Mouse (Mus musculus) ES-Bruce4 (cell line): Measurements from ENCODE around the gene Zswim3. TPM values are rescaled to one million over a fixed set of nuclear protein-coding genes. Genes with fewer than 3 reads are reported as not detected.
A peak's percentile ranks its signal among the peaks of the same experiment; 100 is the strongest.

Source experiments
- H3K27ac ChIP-seq: 2 replicates; pipeline ENCODE4 v1.5.1; 2012; ENCODE audit warnings: low read length, inconsistent platforms; ENCODE audit not compliant: insufficient read depth
- H3K27me3 ChIP-seq: 2 replicates; pipeline ENCODE4 v1.6.1; 2012; ENCODE audit warnings: mild to moderate bottlenecking, low read length, inconsistent platforms; ENCODE audit not compliant: control insufficient read depth, poor library complexity, insufficient read depth, severe bottlenecking
- H3K36me3 ChIP-seq: 2 replicates; pipeline ENCODE4 v1.6.1; 2012; ENCODE audit warnings: inconsistent platforms, mild to moderate bottlenecking, low read length, moderate library complexity; ENCODE audit not compliant: control insufficient read depth, poor library complexity, insufficient read depth, severe bottlenecking
- H3K4me1 ChIP-seq: one replicate; pipeline ENCODE4 v1.8.1; 2011; ENCODE audit warnings: low read length; ENCODE audit not compliant: control insufficient read depth, insufficient read depth
- H3K4me3 ChIP-seq: 2 replicates; pipeline ENCODE4 v1.5.1; 2011; ENCODE audit warnings: low read depth, mild to moderate bottlenecking, low read length
- H3K9ac ChIP-seq: 2 replicates; pipeline ENCODE4 v1.6.1; 2012; ENCODE audit warnings: low read depth, mild to moderate bottlenecking, inconsistent platforms; ENCODE audit not compliant: poor library complexity, severe bottlenecking
- H3K9me3 ChIP-seq: replicated peaks from 2 replicates; pipeline ENCODE4 v1.6.1; 2012; ENCODE audit warnings: mild to moderate bottlenecking, low read length, inconsistent platforms; ENCODE audit not compliant: control insufficient read depth, poor library complexity, insufficient read depth, severe bottlenecking
- CTCF ChIP-seq: IDR thresholded peaks from one replicate; pipeline ENCODE4 v1.8.1; 2011; ENCODE audit warnings: low read depth, low read length
- EP300 ChIP-seq: IDR thresholded peaks from 2 replicates; pipeline ENCODE4 v1.6.1; 2011; ENCODE audit warnings: low read depth, low read length; ENCODE audit not compliant: insufficient read depth
- POLR2A ChIP-seq: IDR thresholded peaks from one replicate; pipeline ENCODE4 v1.8.1; 2011; ENCODE audit warnings: low read length; ENCODE audit not compliant: insufficient read depth
- polyA plus RNA-seq: library from polyadenylated mRNA; stranded (reverse); fragments of >200 nt; gene quantifications from 2 replicates; pipeline ENCODE4 v1.2.4, GENCODE M21; 2011; ENCODE audit warnings: low read depth; ENCODE audit not compliant: missing spikeins, insufficient read depth, insufficient read length

Gene Zswim3
- polyA plus RNA-seq, 1 experiment = 10.7 TPM

- Histone ChIP-seq H3K4me3 (no peak overlapping the region; the same call in 1 of the 2 replicates), H3K9me3 (no peaks in the 10 kb centered on the region), H3K4me1 (no peaks in the 10 kb centered on the region), H3K27ac (peak overlapping the region; percentile 78), H3K9ac (no peak overlapping the region), H3K27me3 (no peaks in the 10 kb centered on the region), H3K36me3 (no peaks in the 10 kb centered on the region)
- TF ChIP-seq CTCF (no peak), EP300 (peak; percentile 90), POLR2A (no peak)
These were observed 62.0 kb downstream of the Zswim3 start for GRCm38 (mm10) chr2:164866741-164867551.

- no peak overlapping the region for H3K9ac ChIP-seq
These were observed 62.7 kb downstream of the Zswim3 start for GRCm38 (mm10) chr2:164867566-164867965.

GRCm38 (mm10) chr2:164868491-164868890 is 63.6 kb downstream of the Zswim3 start:
- no peak for TF ChIP-seq CTCF
- no peak for TF ChIP-seq POLR2A
- TF ChIP-seq EP300 = no peak
- Histone ChIP-seq H3K27ac (no peak overlapping the region), H3K4me3 (no peak overlapping the region)

More at GRCm38 (mm10) chr2:164867566-164867965, 62.7 kb downstream of the Zswim3 start:
- Histone ChIP-seq H3K4me3 (no peak overlapping the region), H3K27ac (peak overlapping the region; percentile 78), H3K27me3 (no peaks in the 10 kb centered on the region), H3K9me3 (no peaks in the 10 kb centered on the region), H3K36me3 (no peaks in the 10 kb centered on the region), H3K4me1 (peaks cover 2% of the 10 kb centered on the region)
- TF ChIP-seq POLR2A (no peak), CTCF (peak; percentile 89), EP300 (no peak)

More at GRCm38 (mm10) chr2:164868491-164868890, 63.6 kb downstream of the Zswim3 start:
- no peaks in the 10 kb centered on the region for H3K9me3 ChIP-seq
- no peak overlapping the region for H3K9ac ChIP-seq
- peaks cover 5% of the 10 kb centered on the region for H3K4me1 ChIP-seq
- H3K36me3 ChIP-seq = no peaks in the 10 kb centered on the region
- no peaks in the 10 kb centered on the region for H3K27me3 ChIP-seq

Other genes starting within 250 kb of the Zswim3 start
- 123 and 135 TPM in 2 replicates for gene Wfdc2, start 242.7 kb upstream of the Zswim3 start, polyA plus RNA-seq
- not detected in 2 replicates for gene Spint3, start 231.6 kb upstream of the Zswim3 start, polyA plus RNA-seq
- not detected in 2 replicates for gene Wfdc6a, start 219.7 kb upstream of the Zswim3 start, polyA plus RNA-seq
- gene Eppin, start 211.5 kb upstream of the Zswim3 start, polyA plus RNA-seq = not detected in 2 replicates
- not detected in 2 replicates for gene Wfdc6b, start 191.6 kb upstream of the Zswim3 start, polyA plus RNA-seq
- not detected in 2 replicates for gene Wfdc8, start 191.5 kb upstream of the Zswim3 start, polyA plus RNA-seq
- gene Wfdc16, start 166.3 kb upstream of the Zswim3 start, polyA plus RNA-seq = not detected in 2 replicates
- not detected in 2 replicates for gene Wfdc10, start 149.1 kb upstream of the Zswim3 start, polyA plus RNA-seq
- gene Wfdc9, start 148.5 kb upstream of the Zswim3 start, polyA plus RNA-seq = not detected in 2 replicates
- not detected in 2 replicates for gene Wfdc11, start 131.0 kb upstream of the Zswim3 start, polyA plus RNA-seq
- 0.57 TPM in 1 of 2 replicates, not detected in the other for gene Wfdc13, start 120.0 kb upstream of the Zswim3 start, polyA plus RNA-seq
- not detected in 2 replicates for gene Spint4, start 106.6 kb upstream of the Zswim3 start, polyA plus RNA-seq
- not detected in 2 replicates for gene Spint5, start 89.8 kb upstream of the Zswim3 start, polyA plus RNA-seq
- 0.60 and 1.7 TPM in 2 replicates for gene Wfdc3, start 59.2 kb upstream of the Zswim3 start, polyA plus RNA-seq
- gene Dnttip1, start 59.1 kb upstream of the Zswim3 start, polyA plus RNA-seq = 26.7 and 30.4 TPM in 2 replicates
- 366 and 371 TPM in 2 replicates for gene Ube2c, start 35.2 kb upstream of the Zswim3 start, polyA plus RNA-seq
- 0.88 and 1.6 TPM in 2 replicates for gene Tnnc2, start 25.1 kb upstream of the Zswim3 start, polyA plus RNA-seq
- 10.7 and 11.2 TPM in 2 replicates for gene Snx21, start 19.3 kb upstream of the Zswim3 start, polyA plus RNA-seq
- 15.0 and 15.7 TPM in 2 replicates for gene Acot8, start 216 bp upstream of the Zswim3 start, polyA plus RNA-seq
- 39.5 and 50.0 TPM in 2 replicates for gene Zswim1, start 17.6 kb downstream of the Zswim3 start, polyA plus RNA-seq
- gene Spata25, start 23.4 kb downstream of the Zswim3 start, polyA plus RNA-seq = not detected in 2 replicates
- gene Ctsa, start 27.8 kb downstream of the Zswim3 start, polyA plus RNA-seq = 75.3 and 83.4 TPM in 2 replicates
- 2.2 and 2.8 TPM in 2 replicates for gene Neurl2, start 28.4 kb downstream of the Zswim3 start, polyA plus RNA-seq
- gene Pltp, start 52.6 kb downstream of the Zswim3 start, polyA plus RNA-seq = 52.4 and 55.9 TPM in 2 replicates
- 30.2 and 30.9 TPM in 2 replicates for gene Pcif1, start 74.2 kb downstream of the Zswim3 start, polyA plus RNA-seq
- gene Zfp335, start 106.7 kb downstream of the Zswim3 start, polyA plus RNA-seq = 9.1 and 10.6 TPM in 2 replicates
- gene Mmp9, start 135.7 kb downstream of the Zswim3 start, polyA plus RNA-seq = 5.8 and 6.2 TPM in 2 replicates
- 1.6 and 1.9 TPM in 2 replicates for gene Slc12a5, start 155.7 kb downstream of the Zswim3 start, polyA plus RNA-seq
- gene Ncoa5, start 229.8 kb downstream of the Zswim3 start, polyA plus RNA-seq = 30.8 and 33.7 TPM in 2 replicates